Mouse (Mus musculus): ENCODE measurements around the gene Hnmt.

DNA sequence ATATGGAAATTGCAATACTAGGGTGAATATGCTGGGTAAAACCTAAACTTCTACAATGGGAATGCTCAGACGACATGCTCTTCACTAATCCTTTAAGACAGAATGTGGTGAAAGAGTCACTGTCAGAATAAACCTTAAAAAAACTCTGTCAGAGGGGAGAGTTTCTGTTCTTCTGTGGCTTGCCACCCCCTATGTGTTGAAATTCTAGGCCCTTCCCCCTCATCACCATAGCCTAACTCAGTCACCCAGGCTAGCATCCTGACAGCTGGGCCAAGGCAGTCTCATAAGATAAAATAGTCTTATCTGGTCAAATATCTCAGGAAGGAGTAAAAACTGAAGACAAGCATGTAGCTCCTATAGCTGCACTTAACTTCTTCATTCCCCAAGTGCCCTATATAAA lies 66.3 kb downstream of the Hnmt start:
- no peak for TF ChIP-seq USF1 (IDR thresholded peaks at IDR 0.05; ENCODE audit: low read depth)
- TF ChIP-seq CTCF (IDR thresholded peaks at IDR 0.05; ENCODE audit: control insufficient read depth, insufficient read depth, insufficient read length) = no peak
